Mouse (Mus musculus) heart, postnatal 14 days (tissue): ENCODE data around the gene Prr29. TPM values are rescaled to one million over a fixed set of nuclear protein-coding genes. Genes with fewer than 3 reads are reported as not detected.
A peak's percentile ranks its signal among the peaks of the same experiment; 100 is the strongest.
"Not testable (repeated sequence)": the region's sequence is repeated elsewhere in the genome, so short reads cannot be mapped to it uniquely, and the experiment has no call there.

ENCODE experiments used
- DNase-seq, 2 experiments: peaks; one replicate each; pipeline ENCODE4 v3.0.0; 2021 to 2022
- intact Hi-C: fragments of 180-260 bp; cut with DNase I; formaldehyde crosslinking; loops from one replicate; pipeline ENCODE4 v1.15.1; 2025
- long read RNA-seq, 2 experiments: library from polyadenylated mRNA; stranded (forward); transcript quantifications; one replicate each; pipeline ENCODE4 v2.0.0; 2021
- total RNA-seq, 2 experiments: library from RNA; stranded (reverse); gene quantifications; 2 replicates each; pipeline ENCODE4 v1.2.3; 2021

Prr29 gene
- total RNA-seq: 1 to 10 TPM; 1.0 to 1.7 TPM
- long read RNA-seq, experiment 1, partial matches to known transcripts: 0 of 1 reads
- long read RNA-seq, experiment 1, other reads (novel, unspliced or antisense): 1 of 1 reads
- long read RNA-seq, experiment 2, partial matches to known transcripts: 0 of 1 reads
- long read RNA-seq, experiment 2, other reads (novel, unspliced or antisense): 1 of 1 reads

DNA sequence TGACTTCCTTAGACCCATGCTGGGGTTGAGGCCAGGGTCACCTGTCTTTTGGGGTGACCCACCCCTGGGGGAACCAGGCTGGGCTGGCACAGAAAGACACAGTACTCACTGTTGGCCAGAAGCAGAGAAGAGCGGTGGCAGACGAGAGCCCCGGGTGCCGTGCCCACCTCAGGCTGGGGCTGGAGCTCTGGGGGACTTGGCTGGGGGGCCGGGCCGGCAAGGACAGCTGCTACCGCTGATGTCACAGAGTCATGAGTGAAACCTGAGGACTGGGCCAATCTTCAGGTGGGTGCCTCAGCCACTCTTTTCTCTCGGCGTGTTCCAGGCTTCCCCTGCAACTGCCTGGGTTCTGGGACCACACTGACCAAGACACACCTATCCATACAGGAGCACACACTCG lies at the start of gene Prr29:
TSS of gene Prr29 (plus strand) at position 107 of the 400 bp plus-strand sequence.
- DNase-seq: no peak
- intact Hi-C loops: no loop called here

DNA sequence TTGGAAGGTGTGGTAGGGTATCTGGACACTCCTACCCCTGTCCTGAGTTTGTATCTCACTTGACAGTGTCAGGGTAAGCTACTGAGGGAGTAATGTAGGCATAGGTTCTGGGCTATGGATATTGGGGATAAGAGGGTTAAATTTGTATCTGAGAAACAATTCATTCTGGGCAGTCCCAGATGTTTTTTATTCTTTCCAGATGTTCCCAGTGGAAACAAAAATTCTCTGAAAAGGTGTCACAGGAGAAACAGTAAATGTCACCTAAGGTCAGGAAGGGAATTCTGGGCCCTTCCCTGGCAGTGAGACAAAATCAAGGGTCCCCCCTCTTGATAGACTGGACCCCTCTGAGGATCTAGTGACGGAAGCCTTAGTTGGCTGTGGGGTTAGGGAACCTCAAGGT lies 48.9 kb upstream of the Prr29 start:
- DNase-seq: no peak
- intact Hi-C loops: no loop called here

DNA sequence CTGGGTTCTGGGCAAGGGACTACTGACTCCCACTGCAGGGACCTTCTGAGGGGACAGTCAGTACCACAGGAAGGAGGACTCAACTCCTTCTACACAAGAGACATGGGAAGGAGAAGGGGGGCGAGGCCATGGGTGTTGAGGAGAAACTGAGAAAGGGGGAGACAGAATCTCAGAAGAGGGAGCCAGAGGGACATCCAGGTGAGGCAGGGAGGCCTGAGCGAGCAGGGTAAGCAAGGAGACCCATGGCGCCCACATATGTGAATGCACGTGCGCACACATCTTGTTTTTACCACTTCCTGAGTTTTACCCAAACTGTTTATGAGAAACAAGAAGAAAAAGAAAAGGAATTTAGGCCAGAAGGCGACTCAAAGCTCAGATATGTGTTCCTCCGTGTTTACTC lies 47.5 kb upstream of the Prr29 start:
- no peak for DNase-seq
- intact Hi-C loops: no loop called here

DNA sequence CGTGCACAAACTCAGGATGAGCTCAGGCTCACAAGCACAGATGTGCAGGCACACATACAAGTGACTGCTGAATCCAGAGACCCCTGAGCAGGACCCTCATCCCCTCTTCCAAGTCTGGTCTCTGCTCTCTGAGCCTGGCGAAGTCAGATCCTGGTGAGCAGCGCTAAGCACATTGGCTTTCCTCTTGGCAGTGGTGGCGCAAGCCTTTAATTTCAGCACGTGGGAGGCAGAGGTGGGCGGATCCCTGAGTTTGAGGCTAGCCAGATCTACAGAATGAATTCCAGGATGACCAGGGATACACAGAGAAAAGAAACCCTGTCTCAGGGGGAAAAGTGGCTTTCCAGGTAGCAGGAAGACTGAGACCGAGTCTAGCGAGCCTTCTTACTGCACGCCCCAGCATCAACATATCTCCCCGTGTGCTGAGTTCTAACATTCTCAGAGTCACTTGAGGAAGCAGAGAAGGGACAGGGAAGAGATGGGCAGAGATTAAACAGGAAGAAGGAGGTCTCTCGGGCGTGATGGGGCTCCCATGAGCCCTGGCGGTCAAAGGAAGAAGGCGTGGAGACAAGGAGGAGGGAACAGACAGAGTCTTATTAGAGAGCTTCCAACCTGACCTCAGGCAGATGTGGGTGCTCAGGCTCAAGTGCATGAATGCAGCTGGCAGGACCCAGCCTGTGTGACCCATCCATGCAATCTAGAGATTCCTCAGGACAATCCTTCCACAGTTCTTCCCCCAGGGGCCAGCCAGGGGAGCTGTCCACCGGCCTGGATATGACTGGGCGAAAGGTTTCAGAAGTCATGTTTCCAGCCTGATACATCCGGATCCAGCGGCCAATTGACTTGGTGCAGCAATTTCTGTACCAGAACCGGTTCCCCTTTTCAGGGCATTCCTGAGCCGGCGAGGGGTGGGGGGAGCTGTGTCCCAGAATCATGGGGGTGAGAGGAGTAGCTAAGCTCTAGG lies 46.6 kb upstream of the Prr29 start:
- no peak for DNase-seq
- intact Hi-C loops: no loop called here

DNA sequence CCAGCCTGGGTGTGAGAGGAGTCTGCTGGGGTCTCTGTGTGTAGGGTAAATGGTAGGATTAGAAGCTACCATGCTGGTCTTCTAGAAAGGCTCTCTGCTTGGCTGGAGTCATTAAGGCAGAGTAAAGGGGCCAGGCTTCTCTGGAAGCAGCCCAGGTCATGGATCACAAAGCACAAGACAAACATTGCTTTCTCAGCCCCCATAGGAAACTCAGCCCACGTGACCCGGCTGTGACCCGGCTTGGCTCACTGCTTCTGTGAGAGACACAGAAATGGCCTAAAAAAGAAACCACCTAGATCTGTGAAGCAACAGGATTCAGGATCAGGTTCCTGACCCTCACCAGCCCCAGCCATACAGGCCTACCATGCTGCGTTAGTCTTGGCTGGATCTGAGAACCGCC lies 40.4 kb upstream of the Prr29 start:
- DNase-seq: no peak
- intact Hi-C loops: loop anchor here (1.0 kb wide), 1 partner anchor 23 kb away; no protein-coding TSS in a partner anchor

DNA sequence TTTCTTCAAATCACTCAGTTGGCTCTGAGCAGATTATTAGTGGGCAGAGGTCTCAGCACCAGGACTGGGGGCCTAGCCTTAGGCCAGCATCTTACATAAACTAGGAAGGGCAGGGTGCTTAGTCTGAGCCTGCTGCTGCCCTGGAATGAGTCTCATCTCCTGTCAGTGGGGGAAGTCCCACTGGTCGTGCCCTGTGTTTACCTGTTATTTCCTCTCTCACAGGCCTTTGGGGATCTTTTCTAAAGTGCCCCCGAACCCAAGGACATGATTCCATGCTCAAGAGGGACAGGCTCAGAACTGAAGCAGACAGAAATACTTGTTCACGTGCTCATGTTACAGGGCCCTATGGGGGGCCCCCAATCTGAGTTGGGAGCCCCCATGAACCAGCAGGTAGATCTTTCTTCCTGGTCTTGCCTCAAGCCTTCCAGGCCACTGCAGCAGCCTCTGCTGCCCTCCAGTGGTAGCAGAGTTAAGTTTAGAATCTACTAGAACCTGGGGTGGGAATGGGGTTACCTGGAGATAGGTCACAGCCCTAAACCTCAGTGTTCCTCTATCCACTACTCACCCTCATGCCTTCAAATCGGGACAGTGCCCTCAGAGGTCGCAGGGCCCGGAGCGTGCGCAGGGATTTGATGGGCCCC lies 39.6 kb upstream of the Prr29 start:
- peak; percentile 68 to 85 for DNase-seq
- intact Hi-C loops: loop anchor here (1.0 to 2.0 kb wide), 2 partner anchors 23 to 69 kb away; partner anchors contain the start of genes Ftsj3 and Psmc5

DNA sequence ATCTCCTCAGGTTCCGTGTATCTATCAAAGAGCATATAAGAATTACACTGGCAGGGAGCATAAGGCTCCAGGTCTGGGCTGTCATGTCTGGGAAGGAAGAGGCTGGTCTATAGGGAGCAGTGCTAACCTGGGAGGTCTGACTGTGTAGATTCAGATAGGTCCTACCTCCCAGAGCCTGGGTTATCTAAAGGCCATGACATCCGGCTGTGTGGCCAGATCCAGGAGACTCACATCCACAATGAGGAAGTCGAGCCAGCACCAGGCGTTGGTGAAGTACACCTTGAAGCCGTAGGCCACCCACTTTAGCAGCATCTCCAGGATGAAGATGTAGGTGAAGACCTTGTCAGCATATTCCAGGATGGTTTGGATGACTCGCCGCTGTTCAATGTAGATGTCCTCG lies 38.8 kb upstream of the Prr29 start:
- no peak for DNase-seq
- intact Hi-C loops: loop anchor here (2.0 kb wide), 1 partner anchor 70 kb away; the partner anchor contains the start of genes Ftsj3 and Psmc5

DNA sequence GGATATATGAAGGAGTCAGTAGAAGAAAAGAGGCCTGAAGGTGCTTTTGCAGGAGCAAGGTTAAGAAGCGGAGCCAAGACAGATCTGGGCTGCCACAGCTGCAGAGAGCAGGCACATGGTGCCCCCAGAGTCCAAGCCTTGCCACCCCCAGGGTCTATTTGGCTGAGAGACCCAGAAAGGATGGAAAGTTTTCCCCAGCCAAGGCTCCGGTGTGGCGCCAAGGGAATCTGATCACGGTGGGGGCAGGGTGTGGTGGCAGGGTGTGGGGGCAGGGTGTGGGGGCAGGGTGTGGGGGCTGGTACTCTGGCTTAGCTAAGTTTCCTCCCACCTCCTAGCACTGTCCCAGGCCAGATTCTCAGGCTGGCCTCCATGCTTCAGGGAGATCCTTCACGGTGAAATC lies 36.8 kb upstream of the Prr29 start:
- intact Hi-C loops: loop anchor here (2.0 kb wide), 1 partner anchor 64 kb away; no protein-coding TSS in a partner anchor
- no peak for DNase-seq

DNA sequence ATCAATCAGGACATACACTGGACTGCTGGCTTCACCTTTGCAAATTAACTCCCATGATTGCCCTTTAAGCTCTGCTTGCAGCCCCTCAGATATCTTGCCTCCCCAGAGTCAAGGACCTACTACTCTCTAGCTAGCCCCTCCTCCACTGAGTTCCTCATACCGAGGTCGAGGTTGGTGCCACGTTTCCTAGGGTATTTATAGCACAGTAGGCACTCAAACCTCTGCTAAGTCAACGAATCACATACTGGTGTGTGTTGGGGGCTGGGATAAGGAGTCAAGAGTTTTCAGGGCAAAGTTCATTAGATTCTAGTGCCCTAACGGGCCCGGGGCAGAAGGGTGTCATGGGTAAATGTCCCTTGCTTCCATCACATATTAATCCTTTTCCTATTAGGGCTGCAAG lies 36.1 kb upstream of the Prr29 start:
- peak in 1 of 2 experiments; percentile 36 for DNase-seq
- intact Hi-C loops: loop anchor here (1.0 to 2.0 kb wide), 2 partner anchors 37 to 64 kb away; no protein-coding TSS in a partner anchor

DNA sequence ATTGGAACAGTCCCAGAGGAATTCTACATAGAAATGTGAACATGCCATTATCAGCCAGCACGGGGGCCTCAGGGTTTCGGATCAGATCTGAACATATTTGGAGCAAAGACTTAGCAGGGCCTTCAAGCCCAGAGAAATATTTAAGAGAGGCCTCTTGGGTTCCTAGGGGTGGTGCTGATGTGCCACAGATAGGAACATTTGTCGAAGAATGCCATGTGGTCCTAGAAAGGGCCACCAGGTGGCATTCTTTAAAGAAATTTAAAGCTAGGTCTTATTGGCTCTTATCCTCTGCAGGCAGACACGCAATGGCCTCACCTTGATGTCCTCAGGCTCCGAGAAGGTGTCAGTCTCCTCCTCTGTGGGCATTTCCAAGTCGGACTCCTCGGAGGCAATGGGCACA lies 35.6 kb upstream of the Prr29 start:
- DNase-seq: peak in 1 of 2 experiments; percentile 52
- intact Hi-C loops: loop anchor here (1.0 to 2.0 kb wide), 2 partner anchors 37 to 63 kb away; no protein-coding TSS in a partner anchor

DNA sequence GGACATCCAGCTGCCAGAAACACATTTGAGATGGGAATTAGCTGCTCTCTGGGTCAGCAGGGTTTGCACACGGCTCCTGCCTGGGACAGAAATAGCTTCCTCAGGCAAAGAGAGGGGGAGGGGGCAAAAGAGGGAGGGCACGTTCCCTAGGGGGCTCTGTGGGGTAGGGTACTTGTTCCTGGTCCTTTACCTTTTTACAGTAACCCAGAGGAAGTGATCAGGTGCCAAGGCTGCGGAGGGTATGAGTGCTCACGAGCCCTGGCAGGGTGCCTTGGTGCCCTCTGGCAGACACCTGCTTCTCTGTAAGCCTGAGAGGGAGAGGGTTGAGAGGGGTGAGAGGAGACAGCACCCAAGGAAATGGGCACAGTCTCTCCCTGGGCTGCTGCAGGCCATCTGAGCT lies 32.8 kb upstream of the Prr29 start:
- intact Hi-C loops: no loop called here
- DNase-seq: peak in 1 of 2 experiments; percentile 32

DNA sequence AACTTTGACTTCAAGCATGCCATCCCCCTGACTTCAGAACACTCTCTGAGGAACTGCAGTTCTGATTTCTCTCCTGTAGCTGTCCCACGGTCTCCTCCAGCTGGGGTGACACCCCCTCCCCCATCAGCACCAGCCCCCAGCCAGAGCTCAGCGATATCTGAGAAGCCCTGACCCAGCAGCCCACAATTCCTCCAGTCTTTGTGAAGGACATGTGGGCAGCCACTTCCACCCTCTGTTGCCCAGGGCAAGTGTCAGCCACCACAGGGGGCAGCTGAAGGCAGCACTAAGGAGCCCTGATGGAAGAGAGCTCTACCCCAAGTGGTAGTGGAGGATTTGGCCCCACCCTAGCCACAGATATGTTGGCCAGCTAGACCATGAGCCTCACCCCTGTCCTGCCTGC lies 31.2 kb upstream of the Prr29 start:
- no peak for DNase-seq
- intact Hi-C loops: no loop called here

DNA sequence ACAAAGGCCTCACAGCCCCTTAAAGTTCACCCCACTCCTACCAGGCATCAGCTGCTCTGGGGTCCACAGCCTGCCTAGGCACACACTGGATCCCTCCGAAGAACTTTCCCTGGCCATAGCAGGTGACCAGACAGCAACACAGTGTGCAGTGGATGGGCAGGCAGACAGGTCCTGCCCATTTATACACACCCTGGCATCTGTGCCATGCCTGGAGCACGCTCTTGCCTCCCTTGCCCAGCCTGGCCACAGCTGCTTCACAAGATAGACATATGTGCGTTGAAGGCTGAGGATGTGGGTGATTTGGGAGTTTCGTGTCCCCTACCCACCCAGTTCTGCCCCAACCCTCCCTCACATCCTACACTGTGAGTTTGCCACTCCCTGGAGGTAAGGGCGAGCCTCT lies 27.2 kb upstream of the Prr29 start:
- intact Hi-C loops: loop anchor here (2.0 kb wide), 1 partner anchor 17 kb away; no protein-coding TSS in a partner anchor

DNA sequence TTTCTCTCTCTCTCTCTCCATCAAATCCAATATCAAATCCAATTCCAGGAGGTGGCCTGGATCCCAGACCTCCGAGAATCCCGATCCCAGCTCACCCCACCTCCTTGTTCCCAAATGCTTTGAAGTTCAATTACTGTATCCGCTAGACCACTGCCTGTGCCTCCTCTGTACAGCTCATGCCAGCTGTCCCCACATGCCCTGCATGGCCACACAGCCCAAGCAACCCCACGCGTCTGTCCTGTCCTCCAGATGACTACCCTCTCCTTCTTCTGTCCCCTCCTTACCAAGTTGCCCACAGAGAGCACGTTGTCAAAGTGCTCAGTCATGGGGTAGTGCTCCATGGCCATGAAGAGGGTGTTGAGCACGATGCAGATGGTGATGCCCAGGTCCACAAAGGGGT lies 26.4 kb upstream of the Prr29 start:
- DNase-seq: no peak

More for the DNA sequence above, 27.2 kb upstream of the Prr29 start:
- DNase-seq: no peak

DNA sequence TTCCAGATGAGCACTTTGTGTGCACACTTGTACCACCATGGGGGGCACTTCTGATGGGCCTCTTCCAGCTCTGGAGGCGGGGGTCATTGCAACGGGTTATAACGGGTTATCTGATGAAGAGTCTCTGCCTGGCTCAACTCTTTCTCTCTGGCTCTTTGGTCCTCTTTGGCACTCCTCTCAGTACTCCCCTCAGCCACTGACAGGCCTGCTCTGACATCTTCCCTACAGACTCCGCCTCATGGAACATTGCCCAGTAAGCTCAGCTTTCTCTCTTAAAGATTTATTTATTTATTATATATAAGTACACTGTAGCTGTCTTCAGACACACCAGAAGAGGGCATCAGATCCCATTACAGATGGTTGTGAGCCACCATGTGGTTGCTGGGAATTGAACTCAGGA lies 25.9 kb upstream of the Prr29 start:
- not testable (repeated sequence) for DNase-seq
- intact Hi-C loops: loop anchor here (2.0 kb wide), 1 partner anchor 15 kb away; no protein-coding TSS in a partner anchor

More for the DNA sequence above, 26.4 kb upstream of the Prr29 start:
- intact Hi-C loops: loop anchor here (2.0 kb wide), 1 partner anchor 16 kb away; no protein-coding TSS in a partner anchor

DNA sequence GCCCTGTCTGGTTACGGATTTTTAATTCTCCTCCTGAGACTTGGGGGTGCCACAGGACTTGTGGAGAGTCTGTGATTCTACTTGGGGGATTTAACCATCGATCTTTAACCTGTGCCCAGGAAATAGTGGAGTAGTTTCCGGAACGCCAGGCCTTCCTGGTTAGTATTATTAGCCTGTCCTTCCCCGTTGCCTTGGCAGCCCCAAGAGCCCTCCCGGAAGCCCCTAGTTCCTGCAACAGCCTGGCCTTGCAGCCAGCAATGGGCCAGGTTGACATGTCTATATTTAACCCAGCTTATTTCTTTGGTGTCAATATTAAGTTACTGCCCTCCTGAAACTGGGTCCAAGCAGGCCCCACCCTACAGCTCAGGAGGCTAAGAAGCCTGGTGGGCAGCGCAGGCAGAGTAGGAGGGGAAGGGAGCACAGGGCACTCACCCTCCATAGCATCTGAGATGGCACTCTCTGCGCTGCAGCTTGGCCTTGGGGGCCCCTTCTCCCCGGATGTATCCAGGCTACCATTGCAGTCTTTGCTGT lies 24.2 kb upstream of the Prr29 start:
- intact Hi-C loops: no loop called here
- DNase-seq: no peak

DNA sequence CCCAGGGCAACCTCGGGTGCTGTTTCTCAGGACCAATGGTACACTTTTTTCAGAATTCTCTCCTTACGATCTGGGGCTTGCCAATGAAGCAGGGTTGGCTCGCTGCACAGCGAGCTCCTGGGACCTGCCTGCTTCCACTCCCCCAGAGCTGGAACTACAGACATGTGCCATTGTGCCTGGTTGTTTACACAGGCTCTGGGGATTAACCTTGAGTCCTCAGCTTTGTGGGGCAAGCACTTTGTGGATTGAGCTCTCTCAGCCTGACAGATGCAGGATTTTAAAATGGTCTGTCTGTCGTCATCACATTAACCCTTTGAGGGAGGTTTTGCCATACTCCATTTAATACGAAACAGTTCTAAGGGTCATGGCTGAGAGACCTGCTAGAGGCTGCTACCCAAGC lies 20.4 kb upstream of the Prr29 start:
- intact Hi-C loops: no loop called here
- DNase-seq: no peak

DNA sequence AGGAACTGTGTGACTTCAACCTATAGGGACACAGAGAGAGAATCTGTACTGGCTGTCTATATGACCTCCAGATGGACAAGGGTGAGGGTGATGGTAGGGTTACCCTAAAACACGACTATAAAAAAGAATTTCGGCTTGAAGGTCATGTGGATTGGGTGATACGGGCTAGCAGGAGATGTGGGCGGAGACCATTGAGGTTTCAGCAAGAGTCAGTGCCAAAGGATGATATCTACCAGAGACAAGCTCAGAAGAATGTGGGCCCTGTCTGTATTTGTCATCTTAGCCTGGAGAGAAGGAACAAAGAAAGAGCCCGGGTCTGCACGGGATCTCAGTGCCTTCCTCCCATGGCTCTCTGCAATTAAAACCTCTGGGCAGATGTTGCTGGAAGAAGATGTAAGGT lies 15.5 kb upstream of the Prr29 start:
- DNase-seq: no peak
- intact Hi-C loops: no loop called here

DNA sequence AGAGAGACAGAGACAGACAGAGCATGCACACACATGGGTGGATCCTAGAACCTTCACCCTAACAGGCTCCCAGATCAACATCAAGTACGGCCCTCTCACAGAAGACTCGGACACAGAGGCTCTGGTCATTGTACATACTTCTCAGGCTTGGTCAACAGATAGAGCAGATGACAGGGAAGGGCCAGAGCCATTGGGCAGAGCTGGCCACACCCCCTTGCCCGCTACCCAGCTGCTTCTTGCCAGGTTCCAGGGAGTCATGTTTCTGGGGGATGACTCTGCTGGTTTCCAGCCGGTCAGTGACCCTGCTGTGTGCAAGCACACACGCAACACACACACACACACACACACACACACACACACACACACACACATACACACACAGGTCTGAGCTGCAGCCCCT lies 14.4 kb upstream of the Prr29 start:
- DNase-seq: no peak
- intact Hi-C loops: no loop called here

DNA sequence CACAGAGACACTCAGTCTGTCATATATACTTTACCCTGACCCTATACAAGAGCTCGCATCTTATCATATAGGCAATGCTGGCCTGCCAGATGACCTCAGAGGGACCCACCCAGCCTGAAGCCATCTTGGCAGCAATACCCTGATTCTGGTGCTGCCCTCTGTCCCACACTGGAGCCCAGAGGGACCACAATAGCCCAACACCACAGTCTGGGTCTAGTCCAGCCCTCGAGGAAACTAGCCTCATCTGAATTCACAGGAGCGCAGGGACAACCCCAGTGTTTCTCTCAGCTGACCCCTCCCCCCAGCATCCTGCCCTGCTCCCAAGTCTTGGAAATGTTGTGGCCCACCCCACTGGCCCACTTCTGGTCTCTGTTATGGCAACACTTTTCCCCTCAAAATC lies 14.0 kb upstream of the Prr29 start:
- intact Hi-C loops: no loop called here

More for the DNA sequence above, 14.0 kb upstream of the Prr29 start:
- DNase-seq: no peak
